In genomic region chr1:132141166-132141565, GRCm38 (mm10) we compare ENCODE assay signal across 26 mouse cellular contexts. TPM values are rescaled to one million over a fixed set of nuclear protein-coding genes. Genes with fewer than 3 reads are reported as not detected.
"Had no signal": no experiment of that assay in that cellular context is flagged by ENCODE, and none has a peak within 500 bp of the region (broad histone marks: within the 10 kb centered on the region; RNA-seq: fewer than 3 reads in every experiment).

No protein-coding gene starts in this region.

- H3K27ac ChIP-seq: gastrocnemius, adult 2 months; hindbrain, embryonic 10.5 days; hindbrain, embryonic 12.5 days; hindbrain, embryonic 14.5 days; intestine, embryonic 15.5 days; kidney, postnatal 0 days; layer of hippocampus, adult 2 months; left cerebral cortex, adult 2 months; limb, embryonic 10.5 days; limb, embryonic 12.5 days; liver, embryonic 13.5 days; liver, embryonic 15.5 days had no signal

- H3K4me2 ChIP-seq: heart, embryonic 12.5 days; hindbrain, embryonic 12.5 days; hindbrain, embryonic 14.5 days; intestine, embryonic 15.5 days; limb, embryonic 12.5 days; liver, embryonic 11.5 days; liver, embryonic 13.5 days; liver, embryonic 15.5 days had no signal

- H3K36me3 ChIP-seq: heart, embryonic 12.5 days; hindbrain, embryonic 10.5 days; hindbrain, embryonic 12.5 days; intestine, embryonic 15.5 days; limb, embryonic 10.5 days; limb, embryonic 12.5 days; liver, embryonic 13.5 days; liver, embryonic 15.5 days had no signal

- H3K9ac ChIP-seq: heart, embryonic 12.5 days; hindbrain, embryonic 12.5 days; hindbrain, embryonic 14.5 days; intestine, embryonic 15.5 days; limb, embryonic 12.5 days; liver, embryonic 13.5 days; liver, embryonic 15.5 days had no signal

- H3K4me3 ChIP-seq: gastrocnemius, adult 2 months; heart, embryonic 12.5 days; hindbrain, embryonic 10.5 days; hindbrain, embryonic 12.5 days; intestine, embryonic 15.5 days; layer of hippocampus, adult 2 months; left cerebral cortex, adult 2 months; limb, embryonic 10.5 days; limb, embryonic 12.5 days; liver, embryonic 13.5 days; liver, embryonic 15.5 days had no signal

- ATAC-seq: hindbrain, embryonic 16.5 days; inflammation-experienced regulatory T-cells, adult 6 months; intestine, embryonic 15.5 days; intestine, postnatal 0 days had no signal

- DNase-seq: gastrocnemius, adult 2 months; gastrocnemius, postnatal 10 days; gastrocnemius, postnatal 25 days; heart, adult 18-20 months; heart, postnatal 10 days; heart, postnatal 4 days; kidney, postnatal 14 days; liver; liver, embryonic 13.5 days had no signal

- H3K9me3 ChIP-seq: heart, embryonic 12.5 days; hindbrain, embryonic 10.5 days; hindbrain, embryonic 12.5 days; intestine, embryonic 15.5 days; limb, embryonic 10.5 days; limb, embryonic 12.5 days; liver, embryonic 13.5 days; liver, embryonic 15.5 days had no signal

- H3K27me3 ChIP-seq: heart, embryonic 12.5 days had no signal

RNA-seq across cellular contexts. Expression of gene Cdk18, which starts 1.7 kb away (rescaled TPM):
- polyA plus RNA-seq: inflammation-experienced regulatory T-cells, adult 6 months had no signal

RNA-seq across cellular contexts. Expression of gene Lemd1, which starts 50.1 kb away (rescaled TPM):
- polyA plus RNA-seq: heart, embryonic 12.5 days; heart, embryonic 14.5 days; heart, embryonic 16.5 days; inflammation-experienced regulatory T-cells, adult 6 months; liver, embryonic 13.5 days; liver, embryonic 15.5 days had no signal

RNA-seq across cellular contexts. Expression of gene AC124108.1, which starts 50.1 kb away (rescaled TPM):
- polyA plus RNA-seq: heart, embryonic 12.5 days; heart, embryonic 14.5 days; heart, embryonic 16.5 days; inflammation-experienced regulatory T-cells, adult 6 months; intestine, postnatal 0 days; liver, embryonic 13.5 days; liver, embryonic 15.5 days had no signal
